Mouse (Mus musculus): ENCODE results near the gene Ipo8.

Gene Ipo8

DNA sequence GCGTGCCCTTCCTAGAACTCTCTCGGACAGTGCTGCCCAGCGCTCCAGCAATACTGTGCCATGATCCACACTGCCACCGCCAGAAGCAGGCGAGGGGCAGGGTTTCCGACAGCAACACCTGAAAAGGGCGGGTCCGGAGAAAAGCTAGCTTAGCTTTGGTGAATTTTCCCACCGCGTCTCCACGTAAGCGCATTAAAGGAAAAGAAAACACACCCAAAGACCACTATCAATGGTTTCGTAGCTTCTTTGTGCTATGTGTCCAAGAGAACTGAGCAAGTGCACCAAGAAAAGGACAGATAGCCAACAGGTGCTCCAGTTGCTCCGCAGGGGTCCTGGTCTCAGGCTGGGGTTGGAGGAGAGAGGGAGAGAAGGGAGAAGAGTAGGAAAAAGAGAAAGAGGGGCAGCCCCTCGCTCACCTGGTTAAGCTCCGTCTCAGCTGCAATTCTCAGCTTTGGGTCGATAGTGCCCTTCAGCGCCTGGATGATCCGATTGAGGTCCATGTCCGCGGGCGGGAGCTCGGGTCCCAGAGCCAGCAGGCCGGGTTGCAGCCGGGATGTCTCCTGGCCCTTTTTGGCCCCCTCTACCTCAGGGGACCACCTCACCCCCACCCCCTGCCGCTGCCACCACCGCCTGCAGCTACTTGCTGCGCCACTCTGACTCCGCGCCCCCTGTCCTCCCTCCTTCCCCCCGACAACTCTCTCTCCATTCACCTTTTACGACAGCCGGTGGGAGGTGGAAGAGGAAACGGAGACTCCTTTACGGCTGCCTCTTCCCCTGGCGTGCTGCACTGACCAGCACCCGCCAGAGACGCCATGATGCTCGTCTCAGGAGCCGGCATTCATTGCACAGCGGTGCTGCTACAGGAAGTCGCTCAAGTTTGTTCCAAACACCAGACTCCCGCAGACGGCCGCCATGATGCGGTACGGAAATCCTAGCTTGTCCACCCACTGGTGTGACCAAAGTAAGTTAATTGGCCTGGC lies at the start of gene Ipo8:
Gene Ipo8 (minus strand): TSS at position 720 of the 980 bp plus-strand sequence.
- peak; percentile 98 for DNase-seq (ENCODE audit: low read depth, low spot score)

DNA sequence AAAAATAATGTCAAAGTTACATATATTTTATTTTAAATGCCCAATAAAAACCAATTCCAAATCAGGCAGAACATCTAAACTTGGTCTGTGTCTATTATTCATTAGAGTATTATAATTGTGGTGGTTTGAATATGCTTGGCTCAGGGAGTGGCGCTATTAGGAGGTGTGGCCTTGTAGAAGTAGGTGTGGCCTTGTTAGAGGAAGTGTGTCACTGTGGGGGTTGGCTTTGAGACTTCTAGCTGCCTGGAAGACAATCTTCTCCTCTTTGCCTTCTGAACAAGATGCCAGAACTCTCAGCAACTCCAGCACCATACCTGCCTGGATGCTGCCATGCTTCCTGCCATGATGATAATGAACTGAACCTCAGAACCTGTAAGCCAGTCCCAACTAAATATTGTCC lies 42.6 kb upstream of the Ipo8 start:
- no peak for DNase-seq (ENCODE audit: low read depth, low spot score)

DNA sequence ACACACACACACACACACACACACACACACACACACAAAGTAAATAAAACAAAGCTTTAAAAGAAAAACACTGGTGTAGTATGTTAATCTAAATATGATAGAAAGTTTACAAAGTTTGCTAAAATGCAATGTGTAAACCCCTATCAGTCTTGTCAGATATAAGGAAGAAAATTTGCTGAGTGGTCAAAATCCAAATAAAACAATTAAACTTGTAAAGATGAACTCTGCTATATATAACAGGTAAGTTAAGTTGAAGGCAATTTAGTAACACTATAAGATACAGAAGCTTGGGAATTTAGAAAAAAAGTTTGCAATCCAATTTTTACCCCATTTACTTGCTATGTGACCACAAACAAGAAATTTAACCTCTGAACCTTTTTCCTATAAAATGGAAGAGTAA lies 14.4 kb upstream of the Ipo8 start:
- no peak for DNase-seq (ENCODE audit: low read depth, low spot score)

DNA sequence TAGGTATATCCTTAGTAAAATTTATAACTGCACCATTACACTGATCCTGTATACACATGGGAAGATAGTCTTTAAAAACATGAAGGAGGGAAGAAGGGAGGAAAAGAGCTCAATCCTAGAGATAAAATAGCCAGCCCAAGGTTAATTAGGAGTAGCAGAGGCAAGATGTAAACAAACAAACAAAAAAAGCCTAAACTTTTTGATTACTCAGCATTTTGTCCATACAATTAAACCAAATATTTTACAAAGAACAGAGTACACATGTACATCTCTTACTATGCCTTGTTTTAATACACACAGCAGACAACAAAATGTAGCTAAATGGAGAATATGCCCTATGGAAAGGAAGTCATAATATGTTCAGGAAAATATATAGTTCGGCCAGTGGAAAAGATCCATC lies 10.5 kb upstream of the Ipo8 start:
- no peak for DNase-seq (ENCODE audit: low read depth, low spot score)

DNA sequence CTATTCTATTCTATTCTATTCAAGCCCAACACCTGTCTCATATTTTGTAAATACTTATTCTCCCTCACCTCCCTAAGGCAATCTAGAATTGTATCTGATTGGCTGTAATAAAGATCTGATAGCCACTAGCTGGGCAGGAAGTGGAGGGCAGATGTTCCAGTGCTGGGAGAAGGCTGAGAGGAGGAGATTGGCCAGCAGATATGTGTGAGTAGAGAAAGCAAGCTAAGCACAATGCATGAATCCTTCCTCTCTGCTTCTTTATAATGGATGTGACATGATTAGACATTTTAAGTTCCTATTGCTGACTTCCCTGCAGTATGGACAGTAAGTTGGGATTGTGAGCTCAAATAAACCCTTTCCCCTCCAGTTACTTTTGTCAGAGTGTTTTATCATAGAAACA lies 7.2 kb upstream of the Ipo8 start:
- DNase-seq (ENCODE audit: low read depth, low spot score), result no peak

DNA sequence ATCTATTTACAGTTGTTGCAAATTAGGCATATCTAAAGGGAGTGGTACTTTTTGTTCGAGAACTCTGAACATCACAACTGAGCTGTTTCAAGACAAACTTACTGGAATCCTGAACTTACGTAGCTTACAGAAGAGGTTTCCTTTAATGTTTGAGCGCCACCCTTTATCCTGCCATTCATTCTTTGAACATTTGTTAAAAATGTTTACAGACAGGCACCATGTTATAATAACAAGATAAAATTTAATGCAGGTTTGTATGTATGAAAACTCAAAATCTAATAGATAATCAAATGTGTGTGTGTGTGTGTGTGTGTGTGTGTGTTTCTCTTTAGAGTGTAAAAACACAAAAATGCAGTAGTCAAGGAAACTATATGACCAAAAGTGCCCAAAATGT lies 458 bp upstream of the Ipo8 start:
- DNase-seq (ENCODE audit: low read depth, low spot score), result no peak

DNA sequence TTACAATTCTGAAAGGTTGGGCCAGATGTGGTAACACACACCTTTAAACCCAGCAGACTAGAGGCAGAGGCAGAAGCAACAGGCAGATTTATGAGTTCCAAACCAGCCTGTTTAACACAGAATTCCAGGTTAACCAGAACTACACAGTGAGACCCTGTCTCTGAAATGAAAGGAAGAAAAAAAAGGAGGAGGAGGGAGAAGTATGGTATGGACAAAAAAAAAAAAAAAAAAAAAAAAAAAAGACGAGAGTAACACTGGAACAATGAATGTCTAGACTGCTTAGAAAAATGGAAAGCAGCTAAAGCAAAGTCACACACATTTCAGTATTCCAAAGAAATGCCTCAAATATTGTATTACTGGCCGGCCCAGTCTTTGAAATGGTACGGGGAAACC lies 916 bp downstream of the Ipo8 start:
- DNase-seq (ENCODE audit: low read depth, low spot score), result peak; percentile 19

DNA sequence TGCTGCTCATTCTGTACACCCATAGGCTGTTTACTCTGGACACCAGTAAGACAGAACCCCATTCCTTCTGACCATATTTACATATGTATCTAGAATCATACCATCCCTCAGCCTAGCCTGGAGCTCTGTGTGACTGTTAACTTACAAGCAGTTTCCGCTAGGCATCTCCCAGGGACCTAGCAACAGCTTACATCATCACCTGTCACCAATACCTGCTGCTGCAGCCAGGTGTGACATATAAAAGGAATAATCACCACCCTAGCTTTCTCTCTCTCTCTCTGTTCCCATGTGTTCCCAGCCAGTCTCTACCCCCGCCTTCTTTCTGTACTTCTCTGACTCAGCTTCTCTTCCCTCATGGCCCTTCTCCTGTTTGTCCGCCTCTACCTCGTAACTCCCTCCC lies 5.1 kb downstream of the Ipo8 start:
- DNase-seq (ENCODE audit: low read depth, low spot score), result no peak

DNA sequence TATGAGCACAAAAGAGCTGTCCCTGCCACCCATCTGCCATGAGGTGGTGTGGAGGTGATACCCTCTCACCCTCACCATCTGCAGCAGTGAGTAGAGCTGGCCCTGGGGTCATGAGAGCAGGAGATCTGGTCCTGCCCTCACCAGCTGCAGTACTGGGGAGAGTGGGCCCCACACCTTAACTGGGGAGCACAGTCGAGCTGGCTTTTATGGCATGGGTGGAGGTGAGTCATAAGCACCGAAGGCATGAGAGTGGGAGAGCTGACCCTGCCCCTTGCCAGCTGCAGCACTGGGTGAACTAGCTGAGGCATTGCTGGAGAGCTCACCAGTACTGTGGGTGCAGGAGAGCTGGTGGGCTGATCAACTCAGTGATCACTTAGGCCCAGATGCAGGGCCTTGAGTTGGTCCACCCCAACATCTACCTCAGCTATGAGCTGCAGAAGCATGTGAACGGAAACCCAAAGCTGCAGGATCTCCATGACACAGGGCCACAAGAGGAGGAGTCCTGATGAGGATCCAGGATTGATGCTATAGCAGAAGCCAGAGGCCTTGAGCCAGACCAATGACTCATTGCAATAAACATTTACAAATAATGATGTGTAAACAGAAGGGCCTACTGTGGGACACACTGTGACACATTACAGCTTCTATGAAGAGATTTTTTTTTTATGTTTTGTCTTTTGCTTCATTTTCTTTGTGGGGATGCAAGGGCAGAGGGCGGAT lies 12.5 kb downstream of the Ipo8 start:
- peak; percentile 54 for DNase-seq (ENCODE audit: low read depth, low spot score)

DNA sequence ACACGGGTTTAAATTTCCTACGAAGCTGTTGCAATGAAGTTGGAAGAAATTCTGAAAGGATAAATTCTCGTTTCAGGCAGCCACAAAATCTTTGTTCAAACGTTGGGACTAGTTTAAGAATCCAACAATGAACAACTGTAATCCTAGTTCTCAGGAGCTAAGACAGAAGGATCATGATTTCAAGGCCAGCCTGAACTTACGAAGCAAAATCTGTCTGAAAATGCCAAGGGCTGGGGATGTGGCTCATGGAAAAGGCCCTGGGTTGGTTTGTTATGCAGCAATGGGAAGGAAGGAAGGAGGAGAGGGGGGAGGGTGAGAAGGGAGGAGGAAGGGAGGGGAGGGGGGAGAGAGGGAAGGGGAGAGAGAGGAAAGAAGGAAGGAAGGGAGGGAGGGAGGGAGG lies 14.5 kb downstream of the Ipo8 start:
- DNase-seq (ENCODE audit: low read depth, low spot score), result no peak

DNA sequence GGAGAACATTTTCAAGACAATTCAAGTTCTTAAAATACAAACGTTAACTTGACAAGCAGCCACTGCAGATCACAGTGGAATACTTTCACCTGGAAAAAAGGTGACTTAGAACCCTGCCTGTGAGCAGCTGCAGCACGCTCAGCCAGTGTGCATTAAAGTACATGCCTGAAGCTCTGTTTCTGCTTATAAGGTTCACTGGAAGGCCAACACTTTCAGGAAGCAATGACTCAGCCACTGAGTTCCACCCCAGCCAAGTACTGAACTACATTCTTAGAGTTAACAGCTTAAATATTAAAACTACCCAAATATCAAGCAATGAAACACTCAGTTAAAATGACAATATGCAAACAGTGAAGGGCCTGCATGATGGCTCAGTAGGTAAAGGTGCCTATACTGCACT lies 20.1 kb downstream of the Ipo8 start:
- DNase-seq (ENCODE audit: low read depth, low spot score), result no peak

DNA sequence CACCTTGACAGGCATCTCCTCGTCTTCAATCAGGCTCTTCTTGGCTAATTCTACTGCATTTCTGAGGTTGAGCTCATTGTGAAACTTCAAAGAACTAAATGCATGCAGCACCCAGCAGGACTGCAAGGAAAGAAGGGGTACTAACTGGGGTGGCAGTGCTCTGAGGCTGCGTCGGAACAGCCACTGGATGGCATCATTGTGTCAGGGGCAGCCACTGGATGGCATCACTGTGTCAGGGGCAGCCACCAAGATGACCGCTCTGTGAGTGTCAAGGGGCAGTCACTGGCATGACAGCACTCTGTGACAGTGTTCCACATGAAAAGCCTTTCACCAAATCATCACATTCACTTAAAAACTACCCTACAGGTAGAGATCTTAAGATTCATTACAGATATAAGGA lies 31.5 kb downstream of the Ipo8 start:
- DNase-seq (ENCODE audit: low read depth, low spot score), result no peak

DNA sequence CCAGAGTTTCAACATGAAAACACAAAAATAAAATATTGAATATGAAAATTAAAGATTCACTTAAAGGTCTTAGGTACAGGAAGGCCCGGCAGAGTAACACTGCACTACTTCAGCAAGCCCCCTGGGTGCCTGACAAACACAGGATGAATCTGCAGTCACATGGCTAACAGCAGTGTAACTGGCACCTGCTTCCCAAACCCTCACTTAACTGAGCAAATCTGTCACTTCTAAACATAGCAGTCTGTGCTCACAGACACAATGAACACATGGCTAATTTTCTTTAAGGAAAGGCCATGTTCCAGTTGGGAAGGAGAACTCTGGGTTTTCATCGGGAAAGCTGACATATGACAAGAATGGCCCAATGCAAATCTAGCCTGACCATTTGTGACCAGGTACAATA lies 36.1 kb downstream of the Ipo8 start:
- no peak for DNase-seq (ENCODE audit: low read depth, low spot score)

DNA sequence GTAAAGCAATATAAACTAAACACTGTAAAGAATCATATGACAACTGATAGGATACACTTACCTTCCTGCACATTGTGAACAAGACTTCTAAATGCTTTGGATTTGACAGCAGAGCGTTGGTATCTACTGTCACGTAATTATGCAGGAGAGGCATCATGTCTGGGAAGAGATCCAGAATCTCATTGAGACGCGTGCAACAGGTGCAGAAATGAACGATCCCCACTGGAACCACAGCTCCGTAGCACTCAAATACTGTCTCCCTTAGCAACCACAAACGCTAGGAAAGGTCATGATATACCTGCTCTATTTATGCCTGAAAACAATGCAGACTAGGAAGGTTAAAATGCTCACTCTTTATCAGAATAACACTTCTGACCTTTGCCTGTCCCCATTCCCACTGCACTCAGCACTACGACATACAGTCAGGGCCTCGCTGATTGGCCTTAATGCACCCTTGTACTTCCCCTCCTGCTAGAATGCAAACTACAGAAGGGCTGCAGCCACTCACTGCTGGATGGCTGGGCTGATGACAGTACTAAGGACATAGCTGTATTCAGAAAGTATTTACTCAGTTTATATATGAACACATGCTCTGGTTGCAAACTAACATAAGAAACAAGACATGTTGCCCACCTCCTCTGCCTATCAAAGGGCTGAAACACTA lies 42.1 kb downstream of the Ipo8 start:
- DNase-seq (ENCODE audit: low read depth, low spot score), result no peak

DNA sequence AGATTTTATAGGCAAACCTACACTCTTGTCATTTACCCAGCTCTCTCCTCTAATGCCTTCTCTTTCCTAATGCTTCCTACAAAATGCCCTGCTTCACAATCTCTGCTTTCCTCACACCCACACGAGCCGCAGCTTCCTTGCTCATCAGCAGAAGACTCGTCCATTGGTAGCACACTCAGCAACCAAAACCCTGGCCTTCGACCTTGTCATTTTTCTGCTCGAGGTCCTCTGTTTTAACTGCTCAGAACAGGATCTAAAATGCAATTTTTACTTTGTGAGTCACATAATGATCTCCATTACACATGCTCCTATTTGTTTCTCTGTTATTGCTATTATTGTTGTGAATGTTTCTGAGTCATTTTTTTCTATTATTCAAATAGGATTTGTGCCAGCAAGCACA lies 45.1 kb downstream of the Ipo8 start:
- DNase-seq (ENCODE audit: low read depth, low spot score), result peak; percentile 64

DNA sequence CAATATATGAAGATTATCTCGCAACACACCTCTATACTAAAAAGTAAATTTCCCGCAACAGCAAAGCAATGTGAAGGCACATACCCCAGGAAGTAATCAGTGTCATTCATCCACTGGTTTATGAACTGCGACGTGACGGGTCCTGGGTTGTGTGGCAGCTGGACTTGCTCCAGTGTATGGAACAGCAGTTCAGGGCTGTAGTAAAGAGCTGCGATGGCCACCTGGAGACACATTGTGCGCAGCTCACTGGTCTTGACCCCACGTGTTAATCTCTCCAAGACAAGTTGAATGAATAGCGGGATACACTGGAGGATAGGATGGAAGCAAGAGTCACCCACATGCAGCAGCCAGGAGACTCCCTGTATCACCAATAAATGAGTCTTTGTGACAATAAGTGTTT lies 46.8 kb downstream of the Ipo8 start:
- DNase-seq (ENCODE audit: low read depth, low spot score), result no peak

DNA sequence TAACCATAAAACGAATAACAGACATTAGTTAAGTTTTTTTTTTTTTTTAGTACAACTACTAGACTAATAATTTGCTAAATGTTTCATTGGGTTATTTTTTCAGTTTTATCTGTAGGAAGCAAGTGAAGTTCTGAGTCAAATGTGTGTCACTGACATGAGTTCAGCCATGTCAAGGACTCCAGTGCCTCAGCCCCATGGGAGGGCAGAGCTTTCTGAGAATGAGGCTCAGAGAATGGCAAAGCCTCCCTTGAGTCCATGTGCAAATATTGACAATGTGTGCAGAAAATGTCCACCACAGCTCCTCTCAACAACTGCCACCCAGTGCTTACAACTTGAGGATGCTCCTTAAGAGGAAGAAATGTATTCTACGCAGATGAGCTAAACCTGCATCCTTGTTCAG lies 55.0 kb downstream of the Ipo8 start:
- DNase-seq (ENCODE audit: low read depth, low spot score), result no peak

DNA sequence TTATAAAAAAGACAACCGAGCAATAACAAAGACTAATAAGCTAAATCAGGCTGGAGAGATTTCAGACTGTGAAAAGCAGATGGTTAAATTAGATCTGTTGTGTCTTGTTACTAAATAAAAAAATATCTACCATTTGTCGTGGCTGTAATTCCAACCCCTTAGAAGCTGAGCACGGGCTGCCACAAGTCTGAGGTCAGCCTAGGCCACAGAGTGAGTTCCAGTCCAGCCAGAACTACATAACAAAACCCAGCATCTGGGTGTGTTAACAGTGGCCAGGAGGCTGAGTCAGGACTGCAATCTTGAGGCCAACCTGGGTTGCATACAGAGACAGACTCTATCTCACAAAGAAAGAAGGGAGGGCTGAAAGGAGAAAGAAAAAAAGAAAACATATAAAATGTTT lies 59.8 kb downstream of the Ipo8 start:
- no peak for DNase-seq (ENCODE audit: low read depth, low spot score)

DNA sequence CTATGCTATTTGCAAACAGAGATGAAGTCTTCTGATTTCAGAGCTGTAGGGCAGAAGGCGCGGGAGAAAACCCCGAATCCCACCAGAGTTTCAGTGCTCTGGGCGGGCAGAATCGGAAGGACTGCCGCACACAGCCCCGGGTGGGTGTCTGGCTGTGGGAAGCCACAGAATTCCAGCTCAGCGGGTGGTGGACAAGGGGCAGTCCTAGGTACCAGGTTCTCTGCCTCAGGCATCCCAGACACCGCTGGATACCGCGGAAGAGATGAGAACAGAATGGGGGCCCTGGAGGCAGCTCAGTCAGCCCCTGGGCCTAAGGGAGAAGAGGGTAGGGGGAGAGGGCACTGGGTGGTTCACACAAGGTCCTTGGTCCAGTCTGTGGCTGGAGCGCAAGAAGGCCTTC lies 62.8 kb downstream of the Ipo8 start:
- DNase-seq (ENCODE audit: low read depth, low spot score), result no peak

DNA sequence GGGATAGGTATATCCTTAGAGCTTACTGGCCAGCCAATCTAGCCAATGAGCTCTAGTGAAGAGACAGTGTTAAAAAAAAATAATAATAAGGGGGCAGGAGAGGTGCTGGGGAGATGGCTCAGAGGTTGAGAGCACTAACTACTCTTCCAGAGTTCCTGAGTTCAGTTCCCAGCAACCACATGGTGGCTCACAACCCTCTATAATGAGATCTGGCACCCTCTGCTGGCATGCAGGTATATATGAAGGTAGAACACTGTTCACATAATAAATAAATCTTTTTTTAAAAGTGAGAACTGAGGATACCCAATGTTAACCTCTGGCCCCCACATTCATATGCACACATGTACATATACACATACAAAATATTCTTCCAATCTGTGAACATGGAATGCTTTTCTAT lies 64.0 kb downstream of the Ipo8 start:
- DNase-seq (ENCODE audit: low read depth, low spot score), result no peak

DNA sequence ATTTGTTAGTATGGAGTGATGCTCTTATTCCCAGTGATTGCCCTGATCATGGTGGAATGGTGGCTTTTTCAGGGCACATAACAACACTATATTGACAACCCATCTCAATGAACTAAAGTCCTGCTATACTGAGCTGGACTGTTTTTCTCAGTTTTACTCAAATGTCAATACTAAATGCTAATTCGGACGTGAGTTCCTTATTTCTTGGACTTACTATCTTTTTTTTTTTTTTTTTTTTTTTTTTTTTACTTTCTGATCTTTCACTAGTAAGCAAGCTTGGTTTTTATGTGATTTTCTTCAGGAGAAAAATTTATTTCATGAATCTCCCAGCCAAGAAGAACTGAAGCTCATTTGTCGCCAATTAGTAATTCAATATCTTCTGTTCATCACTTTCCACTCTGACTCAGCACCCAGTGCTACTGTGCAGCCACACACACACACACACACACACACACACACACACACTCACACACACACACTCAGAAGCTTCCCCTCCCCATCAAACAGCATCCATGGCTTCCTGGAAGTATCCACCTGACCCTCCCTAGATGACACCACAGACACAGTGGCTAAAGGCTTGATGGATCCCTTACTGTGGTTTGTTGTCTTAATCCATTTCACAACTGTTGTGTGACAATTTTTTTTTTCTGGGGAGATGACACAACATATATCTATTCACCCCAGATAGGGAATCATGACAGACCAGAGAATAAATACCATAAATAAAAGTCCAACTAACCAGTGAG lies 69.1 kb downstream of the Ipo8 start:
- DNase-seq (ENCODE audit: low read depth, low spot score), result no peak

DNA sequence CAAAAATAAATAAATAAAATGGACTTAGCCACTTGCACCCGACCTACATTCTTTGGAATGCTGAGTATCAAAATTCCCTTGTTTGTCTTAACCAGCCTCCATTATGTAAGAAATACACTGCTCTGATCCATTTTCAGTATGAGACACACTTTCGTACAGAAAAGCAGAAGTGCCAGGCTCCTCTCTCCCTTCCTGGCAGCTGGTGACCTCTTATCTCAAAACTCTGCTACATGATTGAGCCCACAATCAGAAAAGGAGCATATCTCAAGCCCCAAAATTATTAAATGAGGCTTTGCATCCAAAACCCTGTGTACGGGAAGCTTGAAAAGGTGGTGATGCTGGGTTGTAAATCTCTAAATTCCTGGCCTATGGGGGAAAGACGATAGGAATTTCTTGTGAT lies 69.8 kb downstream of the Ipo8 start:
- no peak for DNase-seq (ENCODE audit: low read depth, low spot score)

All from 3T3-L1 (cell line).